Mouse (Mus musculus): ENCODE data around the gene Bap1.

- no peak for TF ChIP-seq MAFK (IDR thresholded peaks at IDR 0.05; ENCODE audit: insufficient read depth, low read depth, low read length)
- TF ChIP-seq ZC3H11A (IDR thresholded peaks at IDR 0.05; ENCODE audit: borderline replicate concordance, low read depth, low read length): no peak
- no peak for TF ChIP-seq HCFC1 (IDR thresholded peaks at IDR 0.05; ENCODE audit: borderline replicate concordance, insufficient read depth, low read length)
Measured at GRCm38 (mm10) chr14:31260374-31260773, 9.1 kb downstream of the Bap1 start.
